Mouse (Mus musculus) embryonic facial prominence, embryonic 11.5 days (tissue): Measurements from ENCODE around the gene Abhd12b. TPM values are rescaled to one million over a fixed set of nuclear protein-coding genes. Genes with fewer than 3 reads are reported as not detected.

Source experiments
- ATAC-seq: fragments of 200-750 bp; cut with Nextera tagmentation; replicated peaks from 2 replicates; pipeline ENCODE4 v1.8.0; 2017; ENCODE audit warnings: low read depth; ENCODE audit not compliant: insufficient number of reproducible peaks, low FRiP score, low TSS enrichment
- DNase-seq: peaks from one replicate; pipeline ENCODE4 v3.0.0-alpha.2; 2015; ENCODE audit warnings: low spot score
- H3K27ac ChIP-seq: fragments of 300-500 bp; sonication (generic); replicated peaks from 2 replicates; pipeline ENCODE4 v1.5.1; 2014; ENCODE audit warnings: mild to moderate bottlenecking, low read depth, low read length, control low read depth
- H3K27me3 ChIP-seq: fragments of 300-500 bp; sonication (generic); 2 replicates; pipeline ENCODE4 v1.6.1; 2014; ENCODE audit warnings: mild to moderate bottlenecking, low read length, moderate library complexity, mixed read lengths; ENCODE audit not compliant: control insufficient read depth, insufficient read depth
- H3K36me3 ChIP-seq: fragments of 300-500 bp; sonication (generic); replicated peaks from 2 replicates; pipeline ENCODE4 v1.6.1; 2014; ENCODE audit warnings: low read depth, mild to moderate bottlenecking, low read length, moderate library complexity, mixed read lengths; ENCODE audit not compliant: control insufficient read depth, insufficient read depth
- H3K4me1 ChIP-seq: fragments of 300-500 bp; sonication (generic); 2 replicates; pipeline ENCODE4 v1.6.1; 2014; ENCODE audit warnings: low read length, mixed read lengths; ENCODE audit not compliant: control insufficient read depth, insufficient read depth
- H3K4me2 ChIP-seq: fragments of 300-500 bp; sonication (generic); 2 replicates; pipeline ENCODE4 v1.6.1; 2014; ENCODE audit warnings: low read depth, mild to moderate bottlenecking, control low read depth, low read length, moderate library complexity
- H3K4me3 ChIP-seq: fragments of 300-500 bp; sonication (generic); 2 replicates; pipeline ENCODE4 v1.5.1; 2014; ENCODE audit warnings: low read depth, low read length, control low read depth
- H3K9ac ChIP-seq: fragments of 300-500 bp; sonication (generic); replicated peaks from 2 replicates; pipeline ENCODE4 v1.6.1; 2014; ENCODE audit warnings: mild to moderate bottlenecking, control low read depth, low read length
- H3K9me3 ChIP-seq: fragments of 300-500 bp; sonication (generic); replicated peaks from 2 replicates; pipeline ENCODE4 v1.6.1; 2016; ENCODE audit warnings: mild to moderate bottlenecking, low read length, inconsistent platforms, mixed read lengths; ENCODE audit not compliant: control insufficient read depth
- WGBS: fragments of 180-500 bp; shearing (Covaris S2); extraction: QIAGEN DNeasy Blood & Tissue Kit; methylation state at CpG from one replicate; pipeline ENCODE4 v1.1.7; 2014; 5-methylcytosine and 5-hydroxymethylcytosine counted together
- polyA plus RNA-seq: library from polyadenylated mRNA; unstranded; fragments of >200 nt; fragmentation: Nextera tagmentation; extraction: Ambion mirVana; gene quantifications from 2 replicates; pipeline ENCODE4 v1.2.1, GENCODE M21; 2014

Abhd12b gene
- polyA plus RNA-seq, 1 experiment from 2014 or later = not detected

DNA sequence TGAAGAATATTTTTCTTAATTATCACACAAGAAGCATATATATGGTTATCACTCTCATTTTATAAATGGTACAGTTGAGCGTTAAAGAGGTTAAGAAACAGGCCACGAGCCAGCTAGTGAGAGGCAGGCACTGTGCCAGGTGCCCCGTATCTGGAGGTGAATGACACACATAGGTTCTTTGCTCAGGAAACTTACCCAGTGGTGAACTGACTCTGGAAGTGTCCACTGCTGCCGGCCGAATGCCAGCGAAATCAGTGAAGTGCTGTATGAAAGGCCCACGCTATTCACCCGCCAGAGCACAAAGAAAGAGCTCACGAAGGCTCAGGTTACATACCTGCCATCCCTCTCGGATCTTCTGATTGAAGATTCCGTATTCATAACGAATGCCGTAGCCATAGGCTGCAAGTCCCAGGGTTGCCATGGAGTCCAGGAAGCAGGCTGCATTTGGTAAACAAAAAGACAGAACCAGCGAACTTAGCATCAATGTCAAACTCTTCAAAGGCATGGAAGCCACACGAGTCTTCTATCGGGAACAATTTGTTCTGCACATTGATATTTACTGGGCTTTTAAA, 62.4 kb downstream of the Abhd12b start:
- Histone ChIP-seq H3K4me2 (no peak overlapping the region), H3K4me1 (no peaks in the 10 kb centered on the region), H3K27me3 (no peaks in the 10 kb centered on the region), H3K9ac (no peak overlapping the region), H3K36me3 (no peaks in the 10 kb centered on the region), H3K27ac (no peak overlapping the region), H3K9me3 (no peaks in the 10 kb centered on the region), H3K4me3 (no peak overlapping the region)
- no peak for ATAC-seq
- WGBS = 65% methylated on average over 16 of the region's 16 CpGs
- no peak for DNase-seq

DNA sequence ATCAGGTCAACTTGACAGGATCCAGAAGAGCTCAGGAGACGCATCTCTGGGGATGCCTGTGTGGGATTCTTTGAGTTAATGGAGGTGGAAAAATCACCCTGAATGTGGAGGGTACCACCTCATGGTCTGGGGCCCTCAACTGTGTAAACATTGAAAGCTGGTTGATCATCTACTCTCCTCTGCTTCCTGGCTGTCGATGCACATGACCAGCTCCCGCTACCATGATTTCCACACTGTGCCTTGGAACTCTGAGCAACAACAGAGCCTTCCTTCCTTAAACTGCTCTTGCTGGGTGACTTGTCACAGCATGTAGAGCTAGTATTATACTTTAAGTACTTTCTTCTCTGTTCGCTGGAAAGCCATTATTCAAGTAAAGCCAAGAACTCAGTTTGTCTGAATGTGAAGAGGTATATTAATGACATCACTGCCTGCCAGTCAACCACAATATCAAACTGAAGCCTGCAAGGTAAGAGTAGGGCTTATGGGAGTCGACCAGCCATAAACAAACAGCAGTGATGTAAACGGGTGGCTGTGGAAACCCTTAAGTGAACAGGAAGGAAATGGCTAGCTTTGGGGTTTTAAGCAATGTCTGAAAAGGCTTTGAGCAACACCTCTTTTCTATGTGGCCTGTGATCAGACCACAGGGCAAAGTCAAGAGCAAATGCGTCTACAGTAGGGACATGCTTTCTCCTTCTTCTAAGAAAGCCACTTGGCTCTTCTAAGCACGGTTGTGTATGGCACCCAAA, 65.0 kb downstream of the Abhd12b start:
- H3K27ac ChIP-seq = no peak overlapping the region
- no peaks in the 10 kb centered on the region for H3K4me1 ChIP-seq
- no peaks in the 10 kb centered on the region for H3K9me3 ChIP-seq
- H3K27me3 ChIP-seq = no peaks in the 10 kb centered on the region
- H3K36me3 ChIP-seq = no peaks in the 10 kb centered on the region
- no peak overlapping the region for H3K4me2 ChIP-seq
- WGBS = 85% methylated on average over 8 of the region's 8 CpGs
- no peak overlapping the region for H3K4me3 ChIP-seq
- DNase-seq (no peak), ATAC-seq (no peak)
- H3K9ac ChIP-seq = no peak overlapping the region

DNA sequence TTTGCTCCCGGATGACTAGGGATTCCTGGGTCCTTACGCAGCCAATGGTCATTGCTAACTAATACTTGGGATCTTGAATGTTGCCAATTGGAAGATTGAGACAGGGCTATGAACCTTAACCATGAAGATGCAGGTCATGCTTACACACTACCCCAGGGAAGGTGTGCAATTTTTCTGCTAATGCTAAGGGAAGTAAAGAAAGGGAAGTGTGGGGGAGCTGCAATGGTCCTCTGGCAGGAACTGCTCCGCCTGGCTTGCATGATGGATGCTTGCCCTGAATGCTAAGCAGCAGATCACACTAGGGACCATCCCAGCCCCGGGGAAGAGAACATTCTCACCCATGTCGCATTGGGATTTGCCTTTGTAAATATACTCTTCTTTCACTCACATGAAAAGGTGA, 67.5 kb downstream of the Abhd12b start:
- Histone ChIP-seq H3K27ac (no peak overlapping the region), H3K4me2 (no peak overlapping the region), H3K27me3 (no peaks in the 10 kb centered on the region), H3K4me1 (no peaks in the 10 kb centered on the region), H3K9me3 (no peaks in the 10 kb centered on the region), H3K9ac (no peak overlapping the region), H3K4me3 (no peak overlapping the region), H3K36me3 (no peaks in the 10 kb centered on the region)
- no peak for ATAC-seq
- WGBS = 84% methylated on average over 5 of the region's 5 CpGs
- no peak for DNase-seq

DNA sequence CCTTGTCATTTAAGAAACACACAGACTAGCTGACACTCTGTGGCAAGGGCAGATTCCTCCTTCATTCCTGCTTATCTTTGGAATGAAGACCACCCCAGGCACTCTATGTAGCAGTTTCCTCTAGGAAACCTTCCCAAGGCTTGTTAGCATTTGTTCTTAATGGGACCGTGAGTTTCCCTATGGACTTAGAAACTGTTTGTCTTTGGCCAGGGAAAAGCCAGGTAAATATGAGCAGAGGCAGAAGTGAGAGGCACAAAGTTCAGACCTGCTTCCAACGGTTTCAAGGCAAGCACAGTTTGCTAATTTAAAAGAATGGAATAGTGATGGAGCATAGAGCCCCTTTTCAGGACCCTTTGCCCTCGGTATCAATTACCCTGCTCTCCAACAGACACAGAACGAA, 69.4 kb downstream of the Abhd12b start:
- DNase-seq (no peak), ATAC-seq (no peak)
- Histone ChIP-seq H3K9me3 (no peaks in the 10 kb centered on the region), H3K27me3 (no peaks in the 10 kb centered on the region), H3K36me3 (no peaks in the 10 kb centered on the region), H3K4me2 (no peak overlapping the region), H3K27ac (no peak overlapping the region), H3K4me3 (no peak overlapping the region), H3K9ac (no peak overlapping the region), H3K4me1 (no peaks in the 10 kb centered on the region)
- 50% methylated on average over 4 of the region's 4 CpGs for whole genome bisulfite sequencing

DNA sequence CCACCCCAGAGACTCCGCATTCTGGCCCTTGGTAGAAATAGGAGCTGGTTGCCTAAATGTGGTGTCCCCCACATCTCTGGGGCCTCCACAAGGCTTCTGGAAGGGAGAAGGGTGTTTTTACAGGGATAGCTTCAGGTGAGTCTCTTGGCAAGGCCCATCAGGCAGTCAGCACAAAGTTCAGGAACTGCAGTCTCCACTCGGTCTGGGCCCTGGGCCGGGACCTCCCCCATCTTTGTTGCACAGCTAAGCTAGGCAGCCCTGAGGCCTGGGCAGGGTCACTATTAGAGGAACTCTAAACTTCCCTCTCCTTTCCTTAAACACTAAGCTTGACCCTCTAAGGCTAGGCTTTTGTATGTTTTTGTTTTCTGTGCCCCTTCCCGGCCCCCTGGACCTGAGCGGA, 72.7 kb downstream of the Abhd12b start:
- no peak overlapping the region for H3K27ac ChIP-seq
- no peaks in the 10 kb centered on the region for H3K27me3 ChIP-seq
- 27% methylated on average over 5 of the region's 5 CpGs for WGBS
- DNase-seq (no peak), ATAC-seq (no peak)
- peak overlapping the region; percentile 44 for H3K4me3 ChIP-seq
- H3K36me3 ChIP-seq = no peaks in the 10 kb centered on the region
- peak overlapping the region; percentile 87 for H3K4me2 ChIP-seq
- H3K9ac ChIP-seq = peak overlapping the region; percentile 59
- H3K4me1 ChIP-seq = no peaks in the 10 kb centered on the region
- H3K9me3 ChIP-seq = no peaks in the 10 kb centered on the region

DNA sequence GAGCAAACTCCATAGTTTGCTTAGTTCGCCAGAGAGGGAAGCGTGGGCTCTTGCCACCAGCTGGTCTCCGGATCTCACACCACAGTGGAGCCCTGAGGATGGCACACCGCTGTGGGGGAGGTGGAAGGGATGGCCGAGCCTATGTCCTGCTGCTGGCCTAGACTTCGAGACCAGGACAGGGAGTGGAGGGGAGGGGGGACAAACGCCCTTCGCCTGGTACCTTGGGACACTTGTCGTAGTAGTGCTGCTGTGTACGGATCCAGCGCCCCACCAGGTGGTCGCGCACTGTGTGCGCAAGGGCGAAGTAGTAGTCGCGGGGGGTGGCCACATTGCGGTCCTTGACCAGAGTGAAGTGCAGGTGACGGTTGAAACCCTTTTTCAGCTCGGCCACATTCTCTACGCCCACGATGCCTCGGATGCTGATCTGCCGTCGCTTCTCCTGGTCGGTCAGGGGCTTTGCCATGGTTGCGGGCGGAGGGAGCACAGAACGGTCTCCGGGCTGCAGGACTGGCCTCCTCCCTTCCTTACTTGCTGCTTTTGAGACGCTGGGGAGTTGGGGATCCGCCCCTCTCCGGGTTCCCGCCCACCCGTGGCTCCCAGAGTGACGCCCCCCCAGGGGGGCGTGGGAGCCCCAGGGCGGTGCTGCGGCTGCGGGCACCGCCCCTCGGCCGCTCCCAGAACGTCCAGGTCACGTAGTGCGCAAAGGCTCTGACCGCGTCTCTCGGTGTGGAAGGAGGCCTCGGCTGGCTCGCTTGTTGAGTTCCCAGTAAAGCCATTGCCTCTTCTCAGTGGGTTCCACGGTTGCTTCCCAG, 73.4 kb downstream of the Abhd12b start:
- under 1% methylated on average over 51 of the region's 52 CpGs for WGBS

DNA sequence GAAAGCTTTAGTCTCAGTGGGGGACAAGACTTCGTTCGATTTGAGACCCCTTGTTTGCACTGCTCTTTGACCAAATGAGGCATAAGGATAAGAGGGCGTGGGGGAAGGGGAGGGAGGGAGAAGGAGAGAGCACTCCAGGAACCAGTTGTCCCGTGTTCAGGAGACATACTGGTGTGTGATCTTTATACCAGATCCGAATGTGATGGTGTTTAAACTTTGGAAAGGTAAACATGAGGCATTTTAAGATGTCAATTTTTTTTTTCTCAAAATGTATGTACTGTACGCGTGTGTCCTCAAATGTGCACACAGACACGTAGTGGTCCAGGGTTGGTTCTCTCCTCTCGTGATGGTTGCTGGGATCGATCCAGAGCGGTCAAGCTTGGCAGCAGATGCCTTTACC, 74.2 kb downstream of the Abhd12b start:
- no peak for ATAC-seq
- H3K4me1 ChIP-seq = no peaks in the 10 kb centered on the region
- 66% methylated on average over 11 of the region's 11 CpGs for WGBS
- no peak overlapping the region for H3K9ac ChIP-seq
- no peaks in the 10 kb centered on the region for H3K9me3 ChIP-seq
- no peaks in the 10 kb centered on the region for H3K27me3 ChIP-seq
- no peaks in the 10 kb centered on the region for H3K36me3 ChIP-seq
- H3K4me2 ChIP-seq = no peak overlapping the region
- DNase-seq = no peak
- H3K4me3 ChIP-seq = no peak overlapping the region
- no peak overlapping the region for H3K27ac ChIP-seq

More for the DNA sequence above, 73.4 kb downstream of the Abhd12b start:
- peak overlapping the region; percentile 44 for H3K4me3 ChIP-seq
- H3K27me3 ChIP-seq = no peaks in the 10 kb centered on the region
- H3K4me2 ChIP-seq = peak overlapping the region; percentile 87
- H3K9ac ChIP-seq = peak overlapping the region; percentile 59
- no peak overlapping the region for H3K27ac ChIP-seq
- H3K36me3 ChIP-seq = no peaks in the 10 kb centered on the region
- H3K4me1 ChIP-seq = no peaks in the 10 kb centered on the region
- DNase-seq (peak; percentile 77), ATAC-seq (peak; percentile 75)
- no peaks in the 10 kb centered on the region for H3K9me3 ChIP-seq

DNA sequence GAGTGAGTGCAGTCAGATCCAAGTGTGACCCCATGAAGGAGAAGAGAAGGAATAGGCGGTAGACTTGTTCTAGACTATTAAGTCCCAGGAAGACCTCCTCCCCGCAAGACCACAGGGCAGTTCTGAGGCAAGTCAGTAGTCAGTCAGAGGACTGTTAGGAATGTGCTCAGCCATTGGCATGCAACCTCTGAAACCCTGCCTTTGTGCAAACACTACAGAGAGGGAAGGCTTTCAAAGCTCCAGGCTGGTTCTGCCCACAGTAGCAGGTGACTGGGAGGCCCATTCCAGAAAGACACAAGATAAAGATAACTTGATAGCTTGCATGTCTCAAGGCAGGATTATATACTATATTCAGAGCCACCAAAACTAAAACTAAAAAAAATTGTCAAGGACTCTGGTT, 77.4 kb downstream of the Abhd12b start, which contains the start of gene Pygl:
Gene Pygl (minus strand): TSS at position 195 of the 400 bp plus-strand sequence.
- DNase-seq (no peak), ATAC-seq (no peak)
- Histone ChIP-seq H3K4me3 (no peak within 1 kb of the TSS), H3K4me1 (no peaks in the 10 kb centered on the region), H3K4me2 (no peak within 1 kb of the TSS), H3K27me3 (no peaks in the 10 kb centered on the region), H3K9ac (no peak within 1 kb of the TSS), H3K27ac (no peak within 1 kb of the TSS), H3K36me3 (no peaks in the 10 kb centered on the region), H3K9me3 (no peaks in the 10 kb centered on the region)
- WGBS = 94% methylated on average over 2 of the region's 2 CpGs
